ENCODE assay signal across 13 mouse cellular contexts in the genomic region with DNA sequence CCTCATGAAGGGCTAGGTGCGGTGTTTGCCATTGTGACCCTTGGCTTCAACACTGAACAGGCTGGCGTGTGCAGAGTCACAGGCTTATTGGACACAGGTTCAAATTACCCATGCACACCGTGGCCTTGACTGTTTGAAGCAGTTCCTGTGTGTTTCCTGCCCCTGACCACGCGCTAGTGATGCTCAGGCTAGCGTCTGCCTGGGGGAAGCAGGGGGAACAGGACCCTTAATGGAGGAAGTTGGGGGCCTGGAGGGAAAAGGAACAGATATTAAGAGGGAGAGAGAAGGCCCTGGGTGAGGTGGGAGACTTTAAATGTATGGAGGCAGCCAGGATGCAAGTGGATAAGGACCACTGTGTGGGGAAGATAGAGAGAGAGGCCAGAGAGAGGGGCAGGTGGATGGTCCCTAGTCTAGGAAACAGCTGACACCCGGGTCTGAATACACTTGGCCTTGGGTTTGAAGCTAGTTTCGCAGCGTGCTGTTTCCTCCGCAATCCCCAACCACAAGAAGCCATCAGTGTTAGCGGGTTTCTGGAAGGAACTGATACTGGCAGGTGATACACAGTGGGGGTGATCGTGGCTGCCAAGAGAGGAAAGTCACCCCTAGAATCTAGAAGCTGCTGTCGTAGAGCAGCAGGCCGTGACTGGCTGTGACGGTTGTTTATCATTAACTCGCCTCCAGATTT. TPM values are rescaled to one million over a fixed set of nuclear protein-coding genes. Genes with fewer than 3 reads are reported as not detected.
DNase-seq lines count a peak whose midpoint lies in the region; TF ChIP-seq lines count a peak whose summit lies in the region.
"Had no signal": no experiment of that assay in that cellular context is flagged by ENCODE, and none has a peak within 500 bp of the region (broad histone marks: within the 10 kb centered on the region; RNA-seq: fewer than 3 reads in every experiment).

No protein-coding gene starts in this region.

- TF ChIP-seq CTCF in small intestine, adult 2 months (IDR thresholded peaks at IDR 0.05; ENCODE audit: extremely low read depth, insufficient read length, insufficient replicate concordance, low read depth, low read length): no peak

- 77% methylated on average over 16 of the region's 16 CpGs for WGBS in small intestine, adult 2 months
- 88% methylated on average over 16 of the region's 16 CpGs for WGBS in hindbrain, embryonic 10.5 days

- peak; percentile 86 for DNase-seq in left cerebral cortex, postnatal 4 days
- no peak for DNase-seq in left cerebral cortex, postnatal 14 days (ENCODE audit: low spot score in 2 of 2)
- DNase-seq in cerebellum, postnatal 10 days: peak; percentile 96 to 97
- DNase-seq in thymus, postnatal 4 days: peak; percentile 64
- DNase-seq in embryo, embryonic 10.5 days (ENCODE audit: low spot score): no peak
- no peak for DNase-seq in frontal cortex, adult 2 months (ENCODE audit: extremely low spot score in 1 of 2, low spot score in 1 of 2)
- no peak for DNase-seq in hindbrain, embryonic 10.5 days (ENCODE audit: low spot score)
- DNase-seq: gastrocnemius, postnatal 14 days had no signal

- no peak overlapping the region for H3K4me3 ChIP-seq in small intestine, adult 2 months (ENCODE audit: low read depth, low read length)
- H3K4me3 ChIP-seq in hindbrain, embryonic 10.5 days: no peak overlapping the region
- H3K4me3 ChIP-seq: erythroblast, embryonic 14.5 days had no signal

- intact Hi-C loops in left cerebral cortex, postnatal 4 days (cut with DNase I): no loop called here
- intact Hi-C loops in left cerebral cortex, postnatal 14 days (cut with DNase I): no loop called here

- no peak for TF ChIP-seq POLR2A in small intestine, adult 2 months (IDR thresholded peaks at IDR 0.05; ENCODE audit: low read depth, low read length)

- no peaks in the 10 kb centered on the region for H3K9me3 ChIP-seq in hindbrain, embryonic 10.5 days

- no peaks in the 10 kb centered on the region for H3K4me1 ChIP-seq in small intestine, adult 2 months (ENCODE audit: control insufficient read depth, insufficient read depth, insufficient read length, low read length)
- no peaks in the 10 kb centered on the region for H3K4me1 ChIP-seq in hindbrain, embryonic 10.5 days (replicated peaks)

- H3K27me3 ChIP-seq in small intestine, adult 2 months (ENCODE audit: control insufficient read depth, insufficient read depth, low read length): no peaks in the 10 kb centered on the region
- H3K27me3 ChIP-seq in hindbrain, embryonic 10.5 days (ENCODE audit: insufficient read depth, poor library complexity, severe bottlenecking): no peaks in the 10 kb centered on the region

- H3K27ac ChIP-seq in small intestine, adult 2 months (ENCODE audit: insufficient read depth, low read depth, low read length): peak overlapping the region; percentile 79
- no peak overlapping the region for H3K27ac ChIP-seq in hindbrain, embryonic 10.5 days

- no peaks in the 10 kb centered on the region for H3K36me3 ChIP-seq in small intestine, adult 2 months (ENCODE audit: control insufficient read depth, insufficient read depth, low read length)
- H3K36me3 ChIP-seq in hindbrain, embryonic 10.5 days: no peaks in the 10 kb centered on the region

RNA-seq across cellular contexts. Expression of a gene that starts 5.5 kb away (rescaled TPM):
- total RNA-seq in left cerebral cortex, postnatal 4 days (2021): not detected
- not detected for total RNA-seq in left cerebral cortex, postnatal 14 days (2021)
- polyA plus RNA-seq in small intestine, adult 2 months (2012; rRNA removed): not detected in 2 replicates
- polyA plus RNA-seq in frontal cortex, adult 2 months (2012; rRNA removed): 3.0 and 3.2 TPM in 2 replicates
- not detected in 2 replicates for polyA plus RNA-seq in hindbrain, embryonic 10.5 days (2016; fragmentation: Nextera tagmentation; extraction: Ambion mirVana)
- total RNA-seq: adrenal gland, adult 2 months; gastrocnemius, postnatal 14 days; layer of hippocampus, postnatal 14 days had no signal
- polyA plus RNA-seq: erythroblast, embryonic 14.5 days; heart, embryonic 14.5 days had no signal

RNA-seq across cellular contexts. Expression of a gene that starts 12.5 kb away (rescaled TPM):
- total RNA-seq in left cerebral cortex, postnatal 4 days (2021): 10 to 100 TPM; 31.6 to 33.7 TPM
- 10 to 100 TPM; 44.9 to 47.8 TPM for total RNA-seq in left cerebral cortex, postnatal 14 days (2021)
- 2.1 and 3.2 TPM in 2 replicates for polyA plus RNA-seq in small intestine, adult 2 months (2012; rRNA removed)
- polyA plus RNA-seq in frontal cortex, adult 2 months (2012; rRNA removed): 32.2 and 35.7 TPM in 2 replicates
- 4.6 and 6.1 TPM in 2 replicates for polyA plus RNA-seq in hindbrain, embryonic 10.5 days (2016; fragmentation: Nextera tagmentation; extraction: Ambion mirVana)
- polyA plus RNA-seq: erythroblast, embryonic 14.5 days had no signal

Comparison
In these comparisons a context has a peak if more than half of its experiments do, and no peak if none do; other contexts are left out.
1. DNase-seq: peak in left cerebral cortex, postnatal 4 days (single experiment), cerebellum, postnatal 10 days (2 of 2) and thymus, postnatal 4 days (single experiment); none in left cerebral cortex, postnatal 14 days (0 of 2), embryo, embryonic 10.5 days (single experiment), frontal cortex, adult 2 months (0 of 2) and hindbrain, embryonic 10.5 days (single experiment).